Mouse (Mus musculus) cortical plate, adult 2 months (tissue): Measurements from ENCODE around the gene Taf15. TPM values are rescaled to one million over a fixed set of nuclear protein-coding genes. Genes with fewer than 3 reads are reported as not detected.

ENCODE experiments used
- H3K27ac ChIP-seq: fragments of 200-500 bp; 2 replicates; pipeline ENCODE4 v1.5.1; 2012; ENCODE audit warnings: low read length, control low read depth, inconsistent platforms; ENCODE audit not compliant: insufficient read depth
- H3K4me1 ChIP-seq: fragments of 200-500 bp; 2 replicates; pipeline ENCODE4 v1.6.1; 2011; ENCODE audit warnings: low read length; ENCODE audit not compliant: control insufficient read depth, insufficient read depth
- H3K4me3 ChIP-seq: fragments of 200-500 bp; 2 replicates; pipeline ENCODE4 v1.5.1; 2011; ENCODE audit warnings: mild to moderate bottlenecking, low read length, control low read depth; ENCODE audit not compliant: insufficient read depth
- CTCF ChIP-seq: fragments of 200-500 bp; IDR thresholded peaks from 2 replicates; pipeline ENCODE4 v1.5.1; 2011; ENCODE audit warnings: mild to moderate bottlenecking, control low read depth, low read length; ENCODE audit not compliant: insufficient read depth; ENCODE audit errors: extremely low read depth
- POLR2A ChIP-seq: fragments of 200-500 bp; IDR thresholded peaks from 2 replicates; pipeline ENCODE4 v1.6.1; 2011; ENCODE audit warnings: mild to moderate bottlenecking, low read length, control low read depth; ENCODE audit not compliant: insufficient read depth; ENCODE audit errors: extremely low read depth
- polyA plus RNA-seq: library from polyadenylated mRNA; depleted of rRNA; stranded (reverse); fragments of >200 nt; gene quantifications from 2 replicates; pipeline ENCODE4 v1.2.3, GENCODE M21; 2012

The Taf15 gene
- polyA plus RNA-seq, 1 experiment, result 43.0 TPM

DNA sequence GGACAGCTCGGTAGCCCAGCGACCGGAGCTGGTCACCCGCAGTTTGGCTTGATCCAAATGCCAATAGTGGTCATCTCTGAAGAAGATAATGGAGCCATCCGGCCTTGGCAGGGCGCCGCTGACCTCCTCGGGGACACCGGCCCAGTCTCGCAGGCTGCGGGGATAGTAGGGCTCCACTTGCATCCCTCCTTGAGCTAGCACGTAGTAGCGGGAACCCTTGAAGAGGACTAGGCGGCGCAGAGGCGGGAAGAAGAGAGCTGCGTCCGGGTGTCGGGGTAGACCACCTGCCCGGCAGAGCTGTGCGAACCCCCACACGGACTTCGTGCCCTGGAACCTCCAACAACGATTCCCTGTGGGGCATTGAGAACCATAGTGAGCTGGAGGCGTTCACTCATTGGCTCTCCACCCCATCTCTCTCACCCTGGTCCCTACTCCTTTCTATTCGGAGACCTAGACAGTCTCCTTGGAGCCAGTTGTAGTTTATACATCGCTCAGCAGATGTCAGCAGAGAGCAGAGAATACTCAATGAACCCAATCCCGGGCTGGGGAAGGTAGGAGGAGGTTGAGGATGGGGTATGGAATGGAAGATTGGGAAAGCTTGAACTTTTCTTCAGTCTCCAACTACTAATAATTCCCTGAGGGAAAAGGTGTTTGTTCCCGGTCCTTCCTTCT lies 30.2 kb upstream of the Taf15 start:
- no peak for TF ChIP-seq POLR2A
- peak; percentile 80 for TF ChIP-seq CTCF
- H3K4me1 ChIP-seq, result no peaks in the 10 kb centered on the region
- H3K4me3 ChIP-seq, result no peak overlapping the region
- no peak overlapping the region for H3K27ac ChIP-seq

DNA sequence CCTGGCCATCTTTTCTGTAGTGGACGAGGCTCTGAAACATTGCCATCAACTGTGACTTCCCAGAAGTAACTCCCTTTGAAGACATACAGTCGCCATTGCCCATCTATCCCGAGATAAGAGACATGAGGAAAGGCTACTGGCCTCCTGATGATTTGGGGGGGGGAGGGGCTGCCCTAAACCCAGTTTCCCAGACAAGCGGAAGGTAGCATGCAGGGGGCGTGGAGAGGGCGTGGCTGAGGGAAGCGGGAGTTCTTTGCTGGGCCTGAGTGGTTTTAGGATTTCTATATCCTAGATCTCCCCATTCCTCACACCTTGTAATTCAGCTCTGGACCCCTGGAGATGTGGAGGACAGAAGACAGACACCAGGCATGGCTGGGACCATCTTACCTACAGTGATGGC lies 29.1 kb upstream of the Taf15 start:
- TF ChIP-seq POLR2A, result no peak
- TF ChIP-seq CTCF, result no peak
- H3K4me1 ChIP-seq, result no peaks in the 10 kb centered on the region
- no peak overlapping the region for H3K27ac ChIP-seq
- no peak overlapping the region for H3K4me3 ChIP-seq

- Histone ChIP-seq H3K4me3 (no peak overlapping the region), H3K4me1 (no peaks in the 10 kb centered on the region), H3K27ac (no peak overlapping the region)
- no peak for TF ChIP-seq CTCF
- TF ChIP-seq POLR2A, result no peak
Measured at GRCm38 (mm10) chr11:83445001-83445400, 27.9 kb upstream of the Taf15 start.

- TF ChIP-seq POLR2A, result no peak
- no peak for TF ChIP-seq CTCF
- Histone ChIP-seq H3K4me1 (no peaks in the 10 kb centered on the region), H3K27ac (no peak overlapping the region), H3K4me3 (no peak overlapping the region)
Measured at GRCm38 (mm10) chr11:83447612-83448011, 25.3 kb upstream of the Taf15 start.

GRCm38 (mm10) chr11:83448021-83448926 lies 24.6 kb upstream of the Taf15 start:
- H3K27ac ChIP-seq, result no peak overlapping the region
- no peak for TF ChIP-seq CTCF
- no peak for TF ChIP-seq POLR2A
- H3K4me3 ChIP-seq, result no peak overlapping the region
- H3K4me1 ChIP-seq, result no peaks in the 10 kb centered on the region

GRCm38 (mm10) chr11:83448927-83449236 lies 24.0 kb upstream of the Taf15 start:
- Histone ChIP-seq H3K27ac (no peak overlapping the region), H3K4me3 (no peak overlapping the region), H3K4me1 (no peaks in the 10 kb centered on the region)
- TF ChIP-seq POLR2A, result no peak
- no peak for TF ChIP-seq CTCF

- Histone ChIP-seq H3K27ac (no peak overlapping the region), H3K4me3 (no peak overlapping the region), H3K4me1 (no peaks in the 10 kb centered on the region)
- no peak for TF ChIP-seq CTCF
- no peak for TF ChIP-seq POLR2A
Measured at GRCm38 (mm10) chr11:83449298-83449697, 23.6 kb upstream of the Taf15 start.

DNA sequence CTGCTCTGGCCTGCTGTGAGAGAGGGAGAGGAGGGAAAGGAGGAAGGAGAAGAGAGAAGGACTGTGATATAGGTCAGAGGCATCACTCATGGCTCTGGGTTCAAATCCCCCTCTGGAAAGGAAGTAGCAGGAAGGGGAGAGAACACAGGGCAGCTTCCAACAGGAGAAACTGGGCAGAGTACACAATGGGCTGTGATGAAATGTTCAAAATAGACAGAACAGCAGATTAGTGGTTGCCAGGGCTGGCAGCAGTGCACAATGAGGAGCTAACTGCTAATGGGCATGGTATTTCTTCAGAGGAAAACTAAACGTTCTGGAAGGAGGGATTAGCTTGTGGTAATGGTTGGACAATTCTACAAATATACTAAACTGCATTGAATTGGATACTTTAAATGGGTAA lies 22.3 kb upstream of the Taf15 start:
- TF ChIP-seq POLR2A, result no peak
- no peak for TF ChIP-seq CTCF
- Histone ChIP-seq H3K4me1 (no peaks in the 10 kb centered on the region), H3K27ac (no peak overlapping the region), H3K4me3 (no peak overlapping the region)

- Histone ChIP-seq H3K4me3 (no peak overlapping the region), H3K27ac (no peak overlapping the region), H3K4me1 (no peaks in the 10 kb centered on the region)
- no peak for TF ChIP-seq CTCF
- no peak for TF ChIP-seq POLR2A
Measured at GRCm38 (mm10) chr11:83451281-83451680, 21.6 kb upstream of the Taf15 start.

DNA sequence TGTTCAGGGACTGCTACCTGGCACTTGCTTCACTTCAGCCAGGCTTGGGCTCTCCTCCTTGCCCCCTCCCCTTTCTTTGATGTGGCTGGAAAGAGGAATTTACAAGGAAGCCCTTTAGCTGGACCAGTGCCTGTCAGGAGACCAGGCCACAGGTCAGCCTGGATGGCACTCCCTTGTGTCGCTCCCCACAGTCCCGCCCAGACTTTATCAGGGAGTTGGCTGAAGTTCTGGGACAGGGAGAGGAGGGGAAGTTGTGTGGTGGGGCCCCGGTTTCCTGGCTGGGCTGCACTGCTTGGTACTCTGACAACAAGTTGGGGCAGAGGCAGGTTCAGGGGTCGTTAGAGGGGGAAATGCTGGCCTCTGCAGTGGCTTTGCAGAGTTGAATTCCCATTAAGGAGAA lies 18.3 kb upstream of the Taf15 start:
- no peak overlapping the region for H3K4me3 ChIP-seq
- H3K4me1 ChIP-seq, result no peaks in the 10 kb centered on the region
- TF ChIP-seq POLR2A (no peak), CTCF (no peak)
- H3K27ac ChIP-seq, result no peak overlapping the region
